Mouse (Mus musculus) T-cell, adult 2 months (primary cell): Measurements from ENCODE around the gene Fcer1g.

ENCODE experiments used
- DNase-seq: peaks from one replicate; pipeline ENCODE4 v3.0.0; 2022; ENCODE audit warnings: low spot score

Fcer1g gene

GRCm38 (mm10) chr1:171234126-171234525 is at the start of gene Fcer1g:
Gene Fcer1g (minus strand): TSS chr1:171234365.
- no peak for DNase-seq

DNA sequence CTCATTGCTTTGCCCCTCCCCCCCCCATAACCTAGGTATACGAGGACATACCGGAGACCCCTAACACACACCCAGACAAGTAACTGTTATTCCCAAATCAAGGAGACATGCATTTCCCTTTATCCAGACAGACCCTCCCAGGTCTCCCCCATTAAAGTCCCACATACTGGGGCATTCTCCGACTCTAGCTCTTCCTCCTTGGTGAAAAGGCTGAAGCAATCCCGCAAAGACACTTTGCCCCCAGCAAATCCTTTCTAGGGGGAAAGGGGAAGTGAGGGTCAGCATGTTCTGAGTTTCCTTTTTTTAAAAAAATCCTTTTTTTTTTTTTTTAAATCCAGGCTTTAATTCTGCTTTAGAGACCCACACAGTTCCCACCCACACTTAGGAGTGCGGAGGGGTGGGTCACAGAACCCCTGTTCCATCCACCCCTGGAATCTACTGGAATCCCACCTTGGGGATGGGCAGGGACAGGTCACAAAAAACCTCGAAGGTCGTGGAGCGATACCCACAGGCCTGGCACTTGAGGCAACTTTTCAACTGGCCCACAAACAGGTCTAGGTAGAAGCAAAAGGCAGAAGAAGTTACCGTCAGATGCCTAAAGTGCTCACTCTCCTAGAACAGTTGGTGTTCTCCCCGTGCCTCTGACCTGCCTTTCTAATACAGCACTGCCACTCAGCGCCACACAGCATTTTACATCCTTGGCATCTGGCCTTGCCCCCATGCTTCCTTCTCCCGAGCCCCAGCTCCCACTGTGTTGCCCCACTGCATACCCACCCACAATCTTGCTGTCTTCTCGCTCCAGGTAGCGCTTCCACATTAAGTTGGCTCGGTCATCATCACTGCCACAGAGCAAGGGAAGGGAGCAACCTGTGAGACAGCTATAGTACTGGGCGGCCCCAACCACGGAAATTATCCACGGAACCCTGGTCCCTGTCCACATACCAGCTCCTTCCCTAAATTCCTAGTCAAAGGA is 49.3 kb upstream of the Fcer1g start:
- DNase-seq: no peak

DNA sequence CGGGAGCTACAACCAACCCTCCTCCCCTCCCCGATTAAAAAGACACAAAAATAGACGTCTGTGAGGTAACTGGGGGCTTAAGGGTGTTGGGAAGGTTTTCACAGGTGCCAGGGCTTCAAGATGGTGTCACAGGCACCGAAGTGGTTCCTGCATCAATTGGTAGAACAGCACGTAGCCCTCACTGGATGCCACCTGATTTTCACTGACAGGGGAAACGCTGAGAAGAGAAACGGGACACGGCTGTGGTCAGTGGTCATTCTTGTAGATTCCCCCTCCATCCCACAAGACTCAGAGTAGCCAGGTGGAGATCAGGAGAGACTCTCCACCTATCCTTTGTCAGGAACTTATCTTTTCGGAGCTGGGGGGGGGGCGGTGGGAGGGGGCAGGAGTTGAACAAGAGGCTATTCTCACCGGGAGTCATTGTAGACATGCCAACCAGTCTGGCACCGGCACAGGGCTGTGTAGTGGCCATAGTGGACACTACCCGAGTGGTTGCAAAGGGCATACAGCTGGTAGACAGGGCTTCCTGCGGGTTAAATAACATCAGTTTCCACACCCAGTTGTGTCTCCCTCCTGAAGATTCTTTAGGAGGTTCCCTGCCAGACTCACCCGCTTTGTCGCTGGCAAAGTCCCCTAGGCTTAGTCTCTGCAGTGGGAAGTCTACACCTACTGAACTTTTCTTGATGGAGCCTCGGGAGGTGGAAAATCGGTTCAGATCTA is 48.1 kb upstream of the Fcer1g start:
- no peak for DNase-seq

DNA sequence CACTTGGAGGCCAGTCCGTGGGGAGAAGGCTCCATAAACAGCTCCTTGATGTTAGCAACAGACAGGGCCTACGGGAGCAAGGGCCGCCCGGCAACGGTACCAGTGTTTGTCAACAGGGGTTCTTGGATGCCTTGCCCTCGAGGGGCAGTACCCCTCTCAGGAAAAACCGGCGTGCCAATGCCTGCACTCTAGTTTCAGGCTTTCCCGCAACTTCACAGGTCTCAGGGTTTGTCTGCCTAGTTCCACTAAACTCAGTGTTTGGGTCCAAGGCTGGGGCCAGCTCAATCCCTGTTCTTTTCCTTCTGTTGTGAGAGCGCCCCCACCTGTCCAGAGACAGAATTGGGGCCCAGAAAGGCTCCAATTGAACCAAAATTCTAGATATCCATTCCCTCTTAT is 47.4 kb upstream of the Fcer1g start:
- peak; percentile 73 for DNase-seq

DNA sequence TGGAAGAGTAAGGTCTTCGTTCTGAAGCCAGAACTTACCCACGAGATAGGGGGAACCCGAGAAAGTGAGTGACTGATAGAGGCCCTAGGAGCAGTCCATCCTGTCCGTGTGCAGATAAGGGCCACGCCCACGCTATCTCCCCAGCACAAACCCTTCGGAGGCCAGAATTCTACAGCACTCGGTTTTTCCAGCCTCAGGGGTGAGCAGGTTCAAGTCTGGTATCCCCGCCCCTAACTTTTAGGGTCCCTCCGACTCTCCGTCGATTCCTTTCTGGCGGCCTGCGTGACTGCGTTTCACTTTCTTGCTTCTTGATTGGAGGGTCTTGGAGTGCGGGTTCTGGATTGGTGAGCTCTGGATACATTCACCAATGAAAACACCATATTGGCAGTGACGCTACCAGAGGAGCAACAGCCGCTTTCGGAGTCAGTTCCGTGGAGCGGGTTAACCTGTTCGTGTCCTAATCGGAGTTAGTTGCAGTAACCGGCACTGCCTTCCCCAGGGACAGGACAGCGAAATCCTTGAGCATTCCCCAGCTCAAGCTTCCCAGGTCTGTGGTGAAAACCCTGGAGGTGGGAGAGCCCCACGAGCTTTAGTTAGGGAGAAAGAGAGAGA is 46.9 kb upstream of the Fcer1g start, which contains the start of gene Ppox:
Ppox (minus strand) TSS at position 271 of the 612 bp plus-strand sequence.
- peak; percentile 93 for DNase-seq

DNA sequence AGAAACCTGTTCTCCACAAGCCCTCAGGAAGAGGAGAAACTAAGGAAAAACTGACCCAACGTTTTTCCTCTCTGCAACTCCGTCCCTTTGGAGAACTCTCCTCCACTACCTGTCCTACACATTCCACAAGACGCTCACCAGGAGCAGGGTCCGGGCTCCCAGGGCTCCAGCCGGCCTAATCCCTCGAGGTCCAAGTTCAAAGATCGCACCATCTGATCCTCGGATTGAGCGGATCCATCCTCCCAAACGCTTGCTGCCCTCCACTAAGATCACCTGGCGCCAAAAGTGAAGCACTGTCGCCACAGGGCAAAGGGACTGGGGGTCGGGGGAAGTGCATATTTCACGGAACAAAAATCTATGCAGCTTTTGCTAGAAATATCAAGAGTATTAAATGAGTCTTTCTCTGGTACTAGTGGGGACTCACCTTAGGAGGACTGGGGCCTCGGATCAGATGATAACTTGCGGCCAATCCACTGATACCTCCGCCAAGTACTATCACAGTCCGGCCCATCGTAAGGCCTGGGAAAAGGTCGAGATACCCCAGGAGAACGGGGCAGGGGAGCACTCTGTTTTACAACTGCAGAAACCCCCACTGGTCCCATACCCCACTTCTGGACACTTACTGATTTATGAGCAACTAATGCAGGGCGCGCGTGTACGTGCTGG is 46.2 kb upstream of the Fcer1g start:
- DNase-seq: no peak

GRCm38 (mm10) chr1:171279721-171280120 is 45.6 kb upstream of the Fcer1g start:
- DNase-seq: no peak

DNA sequence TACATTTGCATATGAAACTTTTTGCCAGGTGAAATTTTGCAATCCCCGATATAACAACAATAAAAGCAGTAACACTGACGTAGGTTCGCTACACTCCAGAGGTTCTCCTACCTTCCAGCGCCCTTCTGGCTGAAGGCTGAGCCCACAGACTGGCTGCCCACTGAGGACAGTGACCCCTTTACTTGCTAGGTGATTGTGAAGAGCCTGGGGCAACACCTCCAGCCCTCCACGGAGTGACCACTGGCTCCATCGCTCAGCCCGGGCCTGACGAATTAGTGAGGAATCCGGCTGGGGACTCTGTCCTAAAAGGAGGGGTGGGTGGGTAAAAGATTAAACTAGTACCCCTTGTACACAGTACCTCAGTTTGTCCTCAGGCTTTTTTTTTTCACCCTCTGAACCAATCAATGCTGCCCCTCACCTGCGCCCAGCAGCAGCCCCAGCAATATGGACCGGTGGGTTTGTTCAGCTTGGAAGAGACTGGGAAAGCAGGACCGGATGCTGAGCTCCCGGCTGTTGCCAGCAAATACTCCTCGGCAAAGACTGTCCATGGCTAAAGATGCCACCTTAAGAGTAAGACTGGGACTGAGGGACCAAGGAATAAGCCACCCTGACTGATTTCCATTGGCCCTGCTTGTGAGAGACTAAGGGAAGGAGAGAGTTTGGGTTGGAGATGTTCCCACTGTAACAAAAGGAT is 45.0 kb upstream of the Fcer1g start:
- DNase-seq: no peak

- DNase-seq: no peak
Measured at GRCm38 (mm10) chr1:171278436-171278835, 44.3 kb upstream of the Fcer1g start.

- DNase-seq: no peak
Measured at GRCm38 (mm10) chr1:171277736-171278135, 43.6 kb upstream of the Fcer1g start.

DNA sequence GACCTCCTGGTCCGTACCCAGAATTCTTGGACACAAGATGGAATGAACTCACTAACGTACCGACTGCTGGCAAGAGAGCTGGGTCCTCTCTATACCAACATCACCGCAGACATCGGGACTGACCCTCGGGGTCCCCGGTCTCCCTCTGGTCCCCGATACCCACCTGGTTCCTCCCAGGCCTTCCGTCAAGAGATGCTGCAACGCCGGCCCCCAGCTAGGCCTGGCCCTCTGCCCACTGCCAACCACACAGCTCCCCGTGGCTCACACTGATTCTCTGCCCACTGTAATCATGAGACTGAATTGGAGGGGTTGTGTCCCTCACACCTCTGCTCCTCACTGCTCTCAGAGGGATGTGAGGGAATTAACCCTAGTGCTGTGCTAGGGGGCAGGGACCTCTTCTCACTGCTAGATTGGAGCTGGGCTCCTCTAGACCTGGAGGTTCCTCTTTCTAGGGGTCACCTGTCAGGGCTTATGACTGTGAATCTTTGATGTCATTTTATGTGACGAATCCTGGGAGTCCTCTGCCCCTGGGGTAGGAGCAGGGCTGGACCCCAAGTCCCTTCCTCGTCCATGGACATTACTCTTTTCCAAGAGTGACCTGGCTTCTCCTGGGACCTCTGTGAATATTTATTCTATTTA is 42.1 kb upstream of the Fcer1g start:
- DNase-seq: no peak

- no peak for DNase-seq
Measured at GRCm38 (mm10) chr1:171275144-171275734, 41.1 kb upstream of the Fcer1g start.

DNA sequence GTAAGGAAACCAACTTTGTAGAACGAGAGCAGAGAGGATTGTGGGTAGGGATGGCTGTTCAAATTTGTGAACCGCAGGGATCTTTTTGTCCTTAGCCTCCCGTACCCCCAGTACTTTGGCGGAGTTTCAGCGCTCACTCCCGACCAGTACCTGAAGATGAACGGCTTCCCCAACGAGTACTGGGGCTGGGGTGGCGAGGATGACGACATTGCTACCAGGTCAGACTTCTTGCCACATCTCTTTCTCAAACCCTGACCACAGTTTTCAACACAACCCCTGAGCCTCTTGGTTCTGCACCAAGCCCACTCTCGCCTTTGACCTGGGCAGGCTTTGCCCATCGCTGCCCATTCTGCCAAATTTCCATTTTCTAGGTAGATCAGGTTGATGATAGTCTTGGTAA is 40.0 kb upstream of the Fcer1g start:
- DNase-seq: no peak

- DNase-seq: no peak
Measured at GRCm38 (mm10) chr1:171272086-171272485, 37.9 kb upstream of the Fcer1g start.

DNA sequence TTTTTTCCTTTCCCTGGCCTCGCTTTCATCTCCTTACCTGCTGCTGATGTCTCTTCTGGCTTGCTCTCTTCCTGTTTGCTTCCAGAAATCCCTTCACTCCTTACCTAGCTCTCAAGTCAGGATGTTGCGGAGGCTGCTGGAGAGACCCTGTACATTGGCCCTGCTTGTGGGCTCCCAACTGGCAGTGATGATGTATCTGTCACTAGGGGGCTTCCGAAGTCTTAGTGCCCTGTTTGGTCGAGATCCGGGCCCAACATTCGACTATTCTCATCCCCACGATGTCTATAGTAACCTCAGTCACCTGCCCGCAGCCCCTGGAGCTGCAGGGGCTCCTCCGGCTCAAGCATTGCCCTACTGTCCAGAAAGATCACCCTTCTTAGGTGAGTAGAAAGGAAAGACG is 37.5 kb upstream of the Fcer1g start:
- DNase-seq: no peak

DNA sequence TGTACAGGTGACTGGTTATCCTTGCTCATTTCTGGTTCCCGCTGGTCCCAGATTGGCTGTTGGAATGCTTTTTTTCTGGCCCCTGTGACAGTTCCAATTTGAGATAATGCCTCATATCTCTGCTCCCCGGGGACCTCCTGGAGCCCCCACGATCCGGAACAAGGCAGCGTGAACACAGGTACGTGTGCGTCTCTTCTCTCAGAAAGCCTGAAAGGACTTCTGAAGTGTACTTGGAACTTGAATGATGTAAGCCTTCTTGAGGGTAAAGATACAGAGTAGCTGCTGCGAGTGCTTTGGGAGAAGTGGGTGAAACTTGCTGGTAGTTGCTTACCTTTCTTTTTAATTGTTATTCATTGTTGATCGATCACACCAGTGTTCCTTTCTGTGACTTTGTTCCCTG is 37.0 kb upstream of the Fcer1g start:
- no peak for DNase-seq

- DNase-seq: no peak
Measured at GRCm38 (mm10) chr1:171270573-171270900, 36.4 kb upstream of the Fcer1g start.

GRCm38 (mm10) chr1:171269848-171270572 is 35.8 kb upstream of the Fcer1g start, which contains the start of gene B4galt3:
Gene B4galt3 (plus strand): TSS chr1:171270328.
- DNase-seq: peak; percentile 95

DNA sequence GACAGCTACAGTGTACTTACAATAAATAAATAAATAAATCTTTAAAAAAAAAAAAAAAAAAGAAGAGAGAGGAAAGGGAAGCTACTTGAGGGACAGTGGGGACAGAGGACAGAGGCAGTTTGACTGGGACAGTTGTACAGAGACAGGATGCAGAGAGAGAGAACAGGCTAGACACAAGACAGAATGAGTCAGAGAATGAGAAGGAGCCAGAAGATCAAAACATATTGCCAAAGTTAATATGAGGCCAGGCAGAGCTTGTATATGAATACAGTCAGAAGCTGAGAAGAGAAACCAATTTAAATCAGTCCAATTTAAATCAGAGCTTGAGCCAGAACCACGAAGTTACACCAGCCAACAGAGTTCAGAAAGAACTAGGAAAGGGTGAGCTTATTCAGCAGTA is 34.2 kb upstream of the Fcer1g start:
- no peak for DNase-seq
